Mouse (Mus musculus): ENCODE measurements around the gene Prpf8.

The Prpf8 gene

GRCm38 (mm10) chr11:75460103-75460843, 26.3 kb upstream of the Prpf8 start:
- DNase-seq, result peak; percentile 87

GRCm38 (mm10) chr11:75460844-75461742, 25.5 kb upstream of the Prpf8 start, which contains the start of gene Tlcd2:
Tlcd2 (plus strand) TSS chr11:75461715.
- DNase-seq, result peak; percentile 99

- DNase-seq, result peak; percentile 48
These were observed 24.8 kb upstream of the Prpf8 start for GRCm38 (mm10) chr11:75461743-75462252.

DNA sequence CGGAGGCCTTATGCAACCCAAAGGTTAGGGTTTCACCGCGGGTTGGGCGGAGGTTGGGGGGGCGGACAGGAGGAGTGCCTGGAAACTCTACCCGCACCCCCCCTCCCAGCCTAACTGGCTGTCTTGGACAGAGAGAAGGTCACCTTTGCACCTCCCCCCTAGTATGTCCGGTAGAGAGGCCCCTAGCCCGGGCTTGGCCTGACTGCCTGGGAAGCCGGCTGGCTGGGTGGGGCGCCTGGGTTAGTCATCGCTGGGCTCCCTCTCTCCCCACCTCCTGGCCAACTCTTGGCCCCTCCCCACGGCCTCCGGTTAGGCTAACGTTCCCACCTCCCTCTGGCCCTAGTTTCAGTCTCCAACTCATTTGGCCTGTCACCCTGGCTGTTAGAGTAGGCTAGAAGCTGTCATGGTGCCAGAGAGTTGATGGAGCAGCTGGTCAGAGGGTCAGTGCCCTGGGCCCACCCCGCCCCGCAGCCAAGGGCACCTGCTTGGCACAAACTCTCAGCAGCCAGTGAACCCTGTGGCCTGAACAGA, 24.3 kb upstream of the Prpf8 start:
- DNase-seq, result no peak

- peak; percentile 74 for DNase-seq
These were observed 23.7 kb upstream of the Prpf8 start for GRCm38 (mm10) chr11:75462865-75463336.

DNA sequence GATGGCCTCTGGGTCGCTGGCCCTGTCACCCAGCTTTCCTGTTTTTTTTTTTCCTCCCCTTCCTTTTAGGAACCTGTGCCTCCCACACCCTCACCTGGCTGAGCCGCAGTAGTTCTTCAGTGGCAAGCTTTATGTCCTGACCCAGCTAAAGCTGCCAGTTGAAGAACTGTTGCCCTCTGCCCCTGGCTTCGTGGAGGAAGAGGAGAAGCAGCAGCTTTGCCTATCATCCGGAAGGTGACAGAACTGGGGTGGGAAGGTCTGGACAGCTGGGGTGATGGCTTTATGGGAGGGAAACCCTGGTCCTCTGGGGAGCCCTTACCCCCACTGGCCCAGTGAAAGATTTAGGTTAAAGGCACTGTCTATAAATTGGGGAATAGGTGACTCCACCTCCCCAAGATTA, 23.0 kb upstream of the Prpf8 start:
- no peak for DNase-seq

- DNase-seq, result no peak
These were observed 22.2 kb upstream of the Prpf8 start for GRCm38 (mm10) chr11:75464417-75464816.

DNA sequence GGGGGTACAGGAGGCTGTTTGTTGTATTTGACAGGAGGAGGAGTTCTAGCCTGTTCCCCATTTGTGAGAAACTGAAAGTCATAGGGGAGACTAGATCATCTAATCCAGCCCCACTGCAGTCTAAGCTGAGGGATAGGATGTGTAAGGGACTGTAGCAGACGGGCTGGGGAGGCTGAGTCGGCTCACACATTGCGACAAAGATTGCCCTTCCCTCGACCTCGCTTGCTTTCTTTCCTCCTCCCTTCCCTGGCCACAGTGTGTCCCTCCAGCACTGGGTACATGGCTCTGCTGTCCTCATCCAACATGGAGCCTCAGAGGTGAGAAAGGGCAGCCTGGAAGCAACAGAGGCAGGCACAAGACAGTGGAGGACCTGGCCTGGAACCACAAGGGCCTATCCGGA, 21.6 kb upstream of the Prpf8 start:
- no peak for DNase-seq

- no peak for DNase-seq
These were observed 19.7 kb upstream of the Prpf8 start for GRCm38 (mm10) chr11:75466731-75467505.

DNA sequence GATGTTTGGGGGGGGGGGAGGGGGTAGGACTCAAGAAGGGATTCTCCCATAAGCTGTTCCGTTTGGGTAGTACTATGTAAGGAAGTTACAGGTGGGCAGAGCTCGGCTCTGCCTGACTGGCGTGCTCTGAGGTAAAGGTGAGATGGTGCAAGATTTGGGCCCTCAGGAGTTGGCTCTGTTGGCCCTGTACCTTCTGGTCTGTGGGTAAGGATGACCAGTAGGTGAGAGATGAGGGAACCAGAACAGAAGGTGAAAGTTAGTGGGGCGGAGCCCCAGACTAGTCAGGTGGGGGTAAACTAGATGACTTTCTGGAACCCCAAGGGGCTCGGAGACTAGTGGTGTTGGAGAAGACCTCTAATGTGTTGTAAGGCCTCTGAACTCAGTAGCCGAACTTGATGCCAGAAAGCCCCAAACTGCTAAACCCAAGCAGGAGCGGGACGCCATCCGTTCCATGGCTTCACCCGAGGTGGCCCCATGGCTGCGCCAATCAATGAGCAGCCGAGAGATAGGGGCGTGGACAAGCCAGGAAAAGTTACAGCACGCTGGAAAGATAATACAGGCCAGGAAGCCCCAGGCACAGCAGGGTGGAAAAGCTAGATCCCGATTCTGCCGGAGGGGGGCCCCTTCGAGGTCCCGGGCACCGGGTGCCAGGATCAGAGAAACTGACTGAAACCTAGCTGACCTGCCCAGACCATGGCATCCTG, 19.0 kb upstream of the Prpf8 start:
- no peak for DNase-seq

DNA sequence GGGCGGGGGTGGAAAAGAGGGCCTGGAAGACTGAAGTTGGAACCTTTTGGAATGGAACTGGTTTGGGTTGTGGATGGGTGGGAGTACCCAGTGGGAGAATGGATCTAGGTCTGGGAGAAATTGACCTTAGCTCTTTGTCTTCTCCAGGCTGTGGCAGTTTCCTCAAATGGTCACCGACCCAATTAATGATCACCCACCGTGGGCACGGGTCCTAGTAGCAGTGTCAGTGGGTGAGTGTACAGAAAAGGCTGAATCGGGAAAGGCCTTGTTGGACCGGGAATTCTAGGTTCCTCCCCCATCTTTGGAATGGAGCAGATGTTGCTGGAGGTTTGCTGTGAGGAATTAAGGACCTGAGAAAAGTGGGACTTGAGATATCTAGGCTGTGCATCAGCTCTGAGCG, 18.2 kb upstream of the Prpf8 start:
- DNase-seq, result no peak

- DNase-seq, result no peak
These were observed 17.4 kb upstream of the Prpf8 start for GRCm38 (mm10) chr11:75469261-75469660.

DNA sequence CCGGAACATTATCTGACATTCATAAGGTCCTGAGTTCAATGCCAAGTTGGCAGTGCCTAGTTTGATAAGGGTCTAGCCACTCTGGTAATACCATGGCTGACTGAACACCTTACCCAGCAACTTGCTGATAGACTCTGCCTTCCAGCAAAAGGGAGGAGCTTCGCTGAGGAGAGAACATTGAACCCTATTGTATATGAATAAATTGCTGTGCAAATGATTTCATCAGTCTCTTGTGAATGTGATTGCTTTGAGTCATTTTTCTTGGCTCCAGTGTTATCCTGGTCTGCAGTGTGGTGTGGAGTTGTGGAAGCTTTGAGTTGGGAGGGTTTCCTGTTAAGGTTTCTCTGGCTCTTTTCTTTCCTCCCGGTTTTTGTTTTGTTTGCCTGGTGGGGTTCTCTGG, 15.9 kb upstream of the Prpf8 start:
- DNase-seq, result no peak

- no peak for DNase-seq
These were observed 14.0 kb upstream of the Prpf8 start for GRCm38 (mm10) chr11:75472469-75473081.

- no peak for DNase-seq
These were observed 13.2 kb upstream of the Prpf8 start for GRCm38 (mm10) chr11:75473376-75473775.

GRCm38 (mm10) chr11:75486192-75486591, 424 bp upstream of the Prpf8 start:
- no peak for DNase-seq

DNA sequence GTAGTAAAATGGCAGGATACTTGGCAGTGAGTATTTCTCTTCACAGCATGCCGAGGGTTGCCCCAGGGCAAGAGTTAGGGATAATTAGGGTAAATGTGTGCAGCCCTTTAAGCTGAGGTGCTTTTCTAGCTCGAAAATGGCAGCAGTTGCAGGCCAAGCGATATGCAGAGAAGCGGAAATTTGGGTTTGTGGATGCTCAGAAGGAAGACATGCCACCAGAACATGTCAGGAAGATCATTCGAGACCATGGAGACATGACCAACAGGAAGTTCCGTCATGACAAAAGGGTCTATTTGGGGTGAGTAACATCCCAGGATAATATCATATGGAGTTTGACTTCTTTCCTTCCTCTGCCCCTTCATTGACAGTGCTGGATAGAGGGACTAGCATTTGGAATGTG, 880 bp downstream of the Prpf8 start:
- DNase-seq, result no peak

GRCm38 (mm10) chr11:75494296-75495049, 7.9 kb downstream of the Prpf8 start:
- no peak for DNase-seq

- DNase-seq, result no peak
These were observed 11.5 kb downstream of the Prpf8 start for GRCm38 (mm10) chr11:75498126-75498525.

DNA sequence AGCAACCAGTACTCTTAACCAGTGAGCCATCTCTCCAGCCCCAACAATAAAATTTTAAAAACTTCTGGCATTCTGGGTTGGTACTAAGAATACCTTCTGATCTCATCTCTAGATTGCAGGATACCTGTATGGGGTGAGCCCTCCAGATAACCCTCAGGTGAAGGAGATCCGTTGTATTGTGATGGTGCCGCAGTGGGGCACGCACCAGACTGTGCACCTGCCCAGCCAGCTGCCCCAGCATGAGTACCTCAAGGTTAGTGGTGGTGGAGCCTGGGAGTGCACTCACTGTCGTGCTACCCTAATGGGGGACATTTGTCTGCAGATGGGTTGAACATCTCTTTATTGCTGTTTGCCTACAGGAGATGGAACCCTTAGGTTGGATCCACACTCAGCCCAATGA, 21.5 kb downstream of the Prpf8 start:
- no peak for DNase-seq

GRCm38 (mm10) chr11:75508904-75509303, 22.3 kb downstream of the Prpf8 start:
- no peak for DNase-seq
